In genomic region chr2:156312297-156312897, GRCm38 (mm10) we compare ENCODE assay signal across 7 mouse cellular contexts. TPM values are rescaled to one million over a fixed set of nuclear protein-coding genes. Genes with fewer than 3 reads are reported as not detected.
DNase-seq lines count a peak whose midpoint lies in the region; ATAC-seq lines count a peak whose summit lies in the region.

Gene Cnbd2 (plus strand): TSS chr2:156312299.
Gene Scand1 (minus strand): TSS chr2:156312704.

- H3K36me3 ChIP-seq in intestine, embryonic 16.5 days (ENCODE audit: control insufficient read depth, insufficient read depth, low read length), result peaks cover 3% of the 10 kb centered on the region; the same call in 1 of the 2 replicates
- peaks cover 4% of the 10 kb centered on the region; the same call in 1 of the 2 replicates for H3K36me3 ChIP-seq in midbrain, embryonic 11.5 days (ENCODE audit: control insufficient read depth, insufficient read depth, low read length)

- peak within 1 kb of the TSS; percentile 99 for H3K27ac ChIP-seq in intestine, embryonic 16.5 days (ENCODE audit: low read length)
- peak within 1 kb of the TSS; percentile 91 for H3K27ac ChIP-seq in midbrain, embryonic 11.5 days (ENCODE audit: low read depth, low read length)

- peak within 1 kb of the TSS; percentile 95 for H3K4me3 ChIP-seq in intestine, embryonic 16.5 days (ENCODE audit: low read length)
- H3K4me3 ChIP-seq in midbrain, embryonic 11.5 days (ENCODE audit: low read depth, low read length), result peak within 1 kb of the TSS; percentile 75

- peak within 1 kb of the TSS; percentile 76 for H3K4me2 ChIP-seq in intestine, embryonic 16.5 days (ENCODE audit: low read depth, low read length)
- peak within 1 kb of the TSS; percentile 85 for H3K4me2 ChIP-seq in midbrain, embryonic 11.5 days

- H3K9me3 ChIP-seq in intestine, embryonic 16.5 days (ENCODE audit: control insufficient read depth, low read length), result no peaks in the 10 kb centered on the region
- H3K9me3 ChIP-seq in midbrain, embryonic 11.5 days (ENCODE audit: control insufficient read depth, low read length), result no peaks in the 10 kb centered on the region

- H3K4me1 ChIP-seq in intestine, embryonic 16.5 days (ENCODE audit: control insufficient read depth, insufficient read depth, low read length), result 0 out of 2 replicates have a peak, but pooled peaks cover 5% of the 10 kb centered on the region
- peaks cover 4% of the 10 kb centered on the region; the same call in 1 of the 2 replicates for H3K4me1 ChIP-seq in midbrain, embryonic 11.5 days (ENCODE audit: control insufficient read depth, insufficient read depth, low read length)

- no peaks in the 10 kb centered on the region for H3K27me3 ChIP-seq in intestine, embryonic 16.5 days (replicated peaks; ENCODE audit: control insufficient read depth, insufficient read depth, low read length)
- no peaks in the 10 kb centered on the region for H3K27me3 ChIP-seq in midbrain, embryonic 11.5 days (ENCODE audit: control insufficient read depth, insufficient read depth, low read length)

- DNase-seq in adrenal gland, adult 18-20 months (ENCODE audit: low spot score in 2 of 2), result peak; percentile 73
- peak; percentile 93 for DNase-seq in embryo, embryonic 11 days
- DNase-seq in gastrocnemius, postnatal 36 days, result peak; percentile 64 to 76
- DNase-seq in left cerebral cortex, postnatal 36 days (ENCODE audit: low spot score in 2 of 2), result peak; percentile 88 to 89
- DNase-seq in midbrain, embryonic 11.5 days (ENCODE audit: low spot score, missing footprints), result peak; percentile 98
- DNase-seq in skeletal muscle tissue, adult 2 months (ENCODE audit: low read depth, low spot score), result peak; percentile 81

- under 1% methylated on average over 48 of the region's 49 CpGs for WGBS in intestine, embryonic 16.5 days
- WGBS in midbrain, embryonic 11.5 days, result under 1% methylated on average over 47 of the region's 49 CpGs

- intact Hi-C loops in gastrocnemius, postnatal 36 days (cut with DNase I), result no loop called here
- intact Hi-C loops in left cerebral cortex, postnatal 36 days (cut with DNase I), result no loop called here

- ATAC-seq in intestine, embryonic 16.5 days, result peak; percentile 94
- ATAC-seq in midbrain, embryonic 11.5 days (ENCODE audit: low FRiP score), result peak; percentile 95

- peak within 1 kb of the TSS; percentile 90 for H3K9ac ChIP-seq in intestine, embryonic 16.5 days (ENCODE audit: low read depth, low read length)
- H3K9ac ChIP-seq in midbrain, embryonic 11.5 days (ENCODE audit: low read length), result peak within 1 kb of the TSS; percentile 93

RNA-seq across cellular contexts. Expression of gene Cnbd2, which starts in this region (rescaled TPM):
- 1 to 10 TPM; 2.3 to 3.5 TPM for total RNA-seq in adrenal gland, adult 18-20 months (2021)
- total RNA-seq in gastrocnemius, postnatal 36 days (2021), result 1 to 10 TPM in 1 of 2 experiments, under 1 TPM in 1; 0.54 to 1.1 TPM
- 4.2 and 4.5 TPM in 2 replicates for polyA plus RNA-seq in intestine, embryonic 16.5 days (2015; fragmentation: Nextera tagmentation; extraction: Ambion mirVana)
- total RNA-seq in left cerebral cortex, postnatal 36 days (2021), result 1 to 10 TPM; 4.9 to 7.2 TPM
- 3.3 and 4.2 TPM in 2 replicates for polyA plus RNA-seq in midbrain, embryonic 11.5 days (2014; fragmentation: Nextera tagmentation; extraction: Ambion mirVana)

RNA-seq across cellular contexts. Expression of gene Scand1, which starts in this region (rescaled TPM):
- 100 to 1,000 TPM; 102 to 113 TPM for total RNA-seq in adrenal gland, adult 18-20 months (2021)
- 10 to 100 TPM; 51.6 to 57.5 TPM for total RNA-seq in gastrocnemius, postnatal 36 days (2021)
- 48.9 and 56.6 TPM in 2 replicates for polyA plus RNA-seq in intestine, embryonic 16.5 days (2015; fragmentation: Nextera tagmentation; extraction: Ambion mirVana)
- total RNA-seq in left cerebral cortex, postnatal 36 days (2021), result 100 to 1,000 TPM in 1 of 2 experiments, 10 to 100 TPM in 1; 86.2 to 105 TPM
- polyA plus RNA-seq in midbrain, embryonic 11.5 days (2014; fragmentation: Nextera tagmentation; extraction: Ambion mirVana), result 85.3 and 93.4 TPM in 2 replicates

Comparison
In these comparisons a context has a peak if more than half of its experiments do, and no peak if none do; other contexts are left out.
1. Peak in every context shown above with its lines: DNase-seq, ATAC-seq, H3K4me3 ChIP-seq and H3K27ac ChIP-seq.